Mouse (Mus musculus): ENCODE results near the gene Amn.

Amn gene

GRCm38 (mm10) chr12:111267673-111268325, 3.1 kb upstream of the Amn start:
- in situ Hi-C loops (cut with MboI), result no loop called here

DNA sequence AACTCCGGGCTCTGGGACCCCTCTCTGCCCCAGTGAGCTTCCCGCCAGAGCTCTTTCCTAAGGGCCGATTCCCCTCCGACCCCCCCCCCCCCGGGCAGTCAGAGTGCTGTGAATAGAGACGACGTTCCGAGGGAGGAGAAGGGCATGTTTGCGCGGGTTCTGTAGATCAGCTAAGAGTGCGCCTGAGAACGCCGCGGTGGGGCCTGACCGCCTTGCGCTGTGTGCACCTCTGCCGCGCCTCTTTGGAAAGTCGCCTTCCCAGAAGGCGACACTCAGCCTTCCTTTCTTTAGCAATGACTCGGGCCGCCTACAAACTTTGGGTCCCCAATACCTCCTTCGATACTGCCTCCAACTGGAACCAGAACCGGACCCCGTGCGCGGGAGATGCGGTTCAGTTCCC, 511 bp downstream of the Amn start:
- in situ Hi-C loops (cut with MboI), result no loop called here

DNA sequence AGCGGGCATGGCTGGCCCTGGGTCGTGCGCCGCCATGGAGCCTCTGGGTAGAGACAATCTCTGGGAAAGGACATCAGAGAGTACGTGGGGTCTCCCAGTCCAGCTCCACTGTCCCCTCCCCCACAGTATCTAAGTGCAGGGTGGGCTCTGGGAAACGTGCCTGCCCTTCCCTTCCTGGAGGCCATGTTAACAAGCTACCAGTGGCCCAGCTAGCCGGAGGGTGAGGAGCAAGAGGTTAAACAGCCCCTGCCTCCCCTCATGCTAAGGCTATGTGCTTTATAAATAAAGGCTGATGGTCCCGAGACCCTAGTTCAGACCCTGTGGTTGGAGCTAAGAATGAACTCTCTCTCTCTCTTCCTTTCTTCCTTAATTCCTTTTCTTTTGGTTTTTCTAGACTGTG, 1.1 kb downstream of the Amn start:
- in situ Hi-C loops (cut with MboI), result no loop called here

- in situ Hi-C loops (cut with MboI), result no loop called here
Measured at GRCm38 (mm10) chr12:111272420-111272819, 1.5 kb downstream of the Amn start.

DNA sequence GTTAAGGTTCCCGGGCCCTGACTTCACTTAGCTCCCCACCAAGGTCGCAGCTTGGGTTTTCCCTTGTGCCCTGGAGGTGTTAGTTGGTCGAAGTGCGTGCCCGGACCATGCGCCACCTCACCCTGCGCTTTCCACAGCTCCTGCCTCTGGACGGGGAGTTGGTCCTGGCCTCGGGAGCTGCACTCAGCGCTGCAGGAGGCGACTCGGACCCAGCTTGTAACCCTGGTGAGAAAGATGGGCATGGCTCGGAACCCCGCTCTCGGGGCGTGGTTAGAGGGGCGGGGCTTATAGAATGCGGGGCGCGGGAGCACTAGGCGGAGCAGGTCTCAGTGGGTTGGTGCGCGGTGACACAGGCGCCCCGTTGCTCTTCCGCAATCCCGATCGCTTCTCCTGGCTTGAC, 3.1 kb downstream of the Amn start:
- in situ Hi-C loops (cut with MboI), result no loop called here

- in situ Hi-C loops (cut with MboI), result no loop called here
Measured at GRCm38 (mm10) chr12:111274447-111275149, 3.7 kb downstream of the Amn start.

DNA sequence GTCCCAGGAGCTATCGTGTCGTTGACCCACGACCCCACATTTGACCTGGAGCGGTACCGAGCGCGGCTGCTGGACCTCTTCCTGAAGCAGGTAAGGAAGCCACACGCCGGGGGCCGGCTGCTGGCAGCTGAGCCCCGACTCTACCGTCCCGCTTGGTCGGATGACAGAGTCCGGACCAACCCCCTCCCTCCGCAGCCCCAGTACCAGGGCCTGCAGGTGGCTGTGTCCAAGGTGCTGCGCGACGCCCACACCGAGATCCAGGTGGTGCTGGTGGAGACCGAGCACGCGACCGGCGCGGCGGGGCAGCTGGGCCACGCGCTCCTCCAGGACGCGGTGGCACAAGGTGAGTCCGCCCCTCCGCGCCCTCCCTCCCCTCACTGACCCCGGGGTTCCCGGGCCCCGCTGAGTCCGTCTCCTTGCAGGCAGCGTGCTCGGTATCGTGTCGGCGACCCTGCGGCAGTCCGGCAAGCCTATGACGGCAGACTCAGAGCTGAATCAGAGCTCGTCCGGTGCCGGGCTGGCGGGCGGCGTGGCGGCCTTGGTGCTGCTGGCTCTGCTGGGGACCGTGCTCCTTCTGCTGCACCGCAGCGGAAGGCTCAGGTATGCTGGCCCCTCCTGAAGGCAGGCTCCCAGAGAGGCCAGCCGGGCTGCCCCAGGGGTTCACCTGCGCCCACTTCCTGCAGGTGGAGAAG, 4.4 kb downstream of the Amn start:
- in situ Hi-C loops (cut with MboI), result no loop called here

- in situ Hi-C loops (cut with MboI), result no loop called here
Measured at GRCm38 (mm10) chr12:111276371-111276770, 5.5 kb downstream of the Amn start.

DNA sequence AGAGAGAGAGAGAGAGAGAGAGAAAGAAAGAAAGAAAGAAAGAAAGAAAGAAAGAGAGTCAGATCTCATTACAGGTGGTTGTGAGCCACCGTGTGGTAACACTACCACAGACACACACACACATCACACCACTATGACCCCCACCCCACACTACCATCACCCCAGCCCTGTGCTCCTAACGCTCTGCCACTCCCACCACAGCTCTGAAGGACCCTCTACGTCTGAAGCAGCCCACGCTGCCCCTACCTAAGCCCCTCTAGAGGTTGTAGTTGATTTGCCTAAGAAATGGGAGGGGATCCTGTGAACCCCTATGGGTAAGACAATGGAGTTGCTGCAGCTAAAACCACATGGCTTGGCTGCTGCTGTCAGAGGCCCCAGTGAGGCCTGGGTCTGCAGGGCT, 12.7 kb downstream of the Amn start:
- in situ Hi-C loops (cut with MboI), result no loop called here

GRCm38 (mm10) chr12:111284532-111284931, 13.6 kb downstream of the Amn start:
- in situ Hi-C loops (cut with MboI), result no loop called here

DNA sequence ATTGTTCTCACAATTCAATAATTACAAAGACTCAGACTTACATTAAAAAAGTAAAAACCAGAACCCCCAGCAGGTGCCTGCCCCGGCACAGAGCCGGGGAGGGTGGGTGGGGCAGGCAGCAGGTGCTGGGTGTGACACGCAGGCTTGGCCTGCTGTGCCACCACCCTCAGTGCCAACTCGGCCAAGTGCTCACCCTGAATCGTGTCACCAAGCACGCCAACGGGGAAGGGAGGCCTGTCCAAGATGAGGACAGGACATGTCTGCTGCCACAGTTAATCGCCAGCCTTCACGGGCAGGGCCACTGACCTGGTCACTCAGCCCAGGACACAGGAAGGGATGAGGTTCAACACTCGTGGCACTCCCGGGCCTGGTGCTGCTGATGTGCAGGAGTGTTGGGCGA, 22.1 kb downstream of the Amn start:
- in situ Hi-C loops (cut with MboI), result no loop called here

DNA sequence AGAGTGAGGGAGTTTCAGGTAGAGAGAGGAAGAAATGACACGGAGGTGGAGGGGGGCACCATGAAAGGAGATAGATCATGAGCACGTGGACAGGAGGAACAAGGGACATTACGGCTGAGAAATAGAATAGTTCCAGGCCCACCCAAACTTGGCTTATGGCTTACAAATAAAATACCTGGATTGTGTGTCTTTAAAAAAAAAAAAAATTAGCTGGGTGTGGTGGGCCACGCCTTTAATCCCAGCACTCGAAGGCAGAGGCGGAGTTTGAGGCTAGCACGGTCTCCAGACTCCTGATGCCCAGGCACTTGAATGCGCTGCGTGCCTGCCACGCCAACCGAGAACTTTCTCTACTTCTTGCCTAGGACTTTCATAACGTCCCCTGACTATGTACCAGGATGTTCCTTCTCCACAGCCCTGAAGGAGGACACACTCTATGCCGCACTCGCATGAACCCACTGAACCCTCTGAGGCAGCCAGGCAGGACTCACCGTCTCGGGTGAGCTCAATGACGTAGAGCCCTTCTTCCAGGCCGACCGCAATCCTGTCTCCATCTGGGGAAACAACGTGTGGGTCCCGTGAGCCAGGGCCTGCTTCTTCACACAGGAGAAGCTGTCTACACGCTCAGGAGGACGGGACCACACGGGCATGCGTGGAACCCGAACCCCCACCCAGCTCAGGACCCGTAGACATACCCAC, 30.6 kb downstream of the Amn start:
- in situ Hi-C loops (cut with MboI), result no loop called here

DNA sequence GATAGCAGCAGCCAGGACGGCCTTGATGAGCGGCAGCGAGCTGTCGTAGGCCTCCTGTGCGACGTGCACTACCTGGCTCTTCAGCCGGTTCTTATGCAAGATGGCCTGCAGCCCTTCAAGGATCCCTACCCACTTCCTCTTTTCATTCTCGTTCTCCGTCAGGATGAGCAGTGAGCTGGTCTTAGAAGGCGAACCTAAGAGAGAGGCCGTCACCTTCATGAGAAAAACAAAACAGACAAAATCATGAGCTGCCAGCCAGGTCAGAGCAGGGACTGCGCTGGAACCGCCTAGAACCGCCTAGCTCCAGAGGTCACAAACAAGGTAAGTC, 31.1 kb downstream of the Amn start:
- in situ Hi-C loops (cut with MboI), result no loop called here

DNA sequence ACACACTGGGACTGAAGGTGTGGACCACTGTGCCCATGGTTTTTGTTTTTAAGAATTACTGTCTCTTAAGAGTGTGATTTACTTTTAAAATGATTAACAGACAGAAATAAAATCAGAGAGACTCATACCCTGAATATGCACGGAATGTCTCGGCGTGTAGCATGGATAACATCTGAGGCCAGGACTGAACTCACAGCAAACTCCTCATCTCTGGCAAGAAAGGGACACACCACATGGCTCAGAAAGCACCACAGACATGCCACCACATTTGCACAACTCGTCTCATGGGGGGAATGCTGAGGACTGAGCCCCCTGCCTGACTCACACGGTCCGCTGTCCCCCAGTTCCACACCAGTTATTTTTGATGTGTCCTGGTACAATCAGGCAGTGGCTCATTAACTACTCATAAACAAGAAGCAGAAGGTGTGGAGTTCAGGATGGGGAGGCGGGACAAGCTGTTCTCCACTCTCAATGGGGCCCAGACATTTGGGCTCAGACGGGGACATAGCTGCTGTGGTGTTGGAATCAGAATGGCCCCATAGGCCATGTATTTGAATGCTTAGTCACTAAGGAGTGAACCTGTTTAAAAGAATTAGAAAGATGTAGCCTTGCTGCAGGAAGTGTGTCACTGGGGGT, 32.9 kb downstream of the Amn start:
- in situ Hi-C loops (cut with MboI), result no loop called here

- in situ Hi-C loops (cut with MboI), result no loop called here
Measured at GRCm38 (mm10) chr12:111306821-111307220, 35.9 kb downstream of the Amn start.

DNA sequence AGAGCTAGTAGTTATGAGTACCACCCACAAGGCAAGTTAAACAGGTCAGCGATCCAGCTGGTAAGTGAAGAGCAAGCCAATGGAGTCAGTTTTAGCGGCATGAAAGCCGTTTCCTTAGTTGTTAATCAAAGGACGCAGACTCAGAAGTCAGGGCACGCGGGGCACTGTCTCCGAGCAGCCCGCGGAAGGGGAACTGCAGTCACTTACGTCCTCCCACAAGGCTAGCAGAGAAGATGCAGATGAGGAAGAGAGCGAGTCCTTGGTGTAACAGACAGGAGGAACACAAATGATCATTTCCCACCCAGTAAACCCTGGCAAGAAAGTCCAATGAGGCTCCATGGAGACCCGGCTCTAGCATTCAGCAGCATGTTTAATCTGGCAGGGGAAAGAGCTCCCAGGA, 38.4 kb downstream of the Amn start:
- in situ Hi-C loops (cut with MboI), result no loop called here

DNA sequence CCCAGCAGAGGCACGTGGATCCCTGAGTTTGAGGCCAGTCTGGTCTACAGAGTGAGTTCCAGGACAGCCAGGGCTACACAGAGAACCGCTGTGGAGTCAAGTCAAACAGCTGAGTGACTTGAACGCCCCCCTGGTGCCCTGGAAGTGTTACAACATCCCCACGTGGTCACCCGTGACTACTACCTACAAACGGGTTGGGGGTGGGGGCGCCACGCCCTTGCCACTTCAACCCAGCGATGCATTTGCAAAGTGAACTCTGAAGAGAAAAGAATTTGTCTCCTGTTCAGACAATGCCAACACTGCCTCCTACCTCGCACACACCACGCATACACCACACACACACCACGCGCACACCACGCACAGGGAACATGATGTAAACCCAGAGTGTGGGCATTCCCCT, 39.0 kb downstream of the Amn start:
- in situ Hi-C loops (cut with MboI), result no loop called here

DNA sequence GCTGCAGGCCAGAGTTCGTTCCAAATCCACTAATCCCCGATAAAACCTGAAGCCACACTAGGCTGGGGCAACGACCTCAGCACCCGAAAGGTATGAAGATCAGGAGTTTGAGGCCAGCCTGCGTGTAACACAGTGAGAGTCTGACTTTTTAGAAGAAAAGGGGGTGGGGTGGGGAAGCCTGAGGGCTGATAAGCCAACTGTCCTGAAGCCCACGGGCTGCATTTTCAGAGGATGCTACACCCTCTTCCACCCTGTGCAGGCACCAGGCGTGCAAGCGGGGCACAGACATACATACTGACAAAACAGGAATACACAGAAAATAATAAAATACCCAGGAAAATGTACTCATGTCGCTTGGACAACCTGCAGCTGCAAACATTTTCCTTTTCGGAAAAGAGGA, 40.9 kb downstream of the Amn start:
- in situ Hi-C loops (cut with MboI), result no loop called here

DNA sequence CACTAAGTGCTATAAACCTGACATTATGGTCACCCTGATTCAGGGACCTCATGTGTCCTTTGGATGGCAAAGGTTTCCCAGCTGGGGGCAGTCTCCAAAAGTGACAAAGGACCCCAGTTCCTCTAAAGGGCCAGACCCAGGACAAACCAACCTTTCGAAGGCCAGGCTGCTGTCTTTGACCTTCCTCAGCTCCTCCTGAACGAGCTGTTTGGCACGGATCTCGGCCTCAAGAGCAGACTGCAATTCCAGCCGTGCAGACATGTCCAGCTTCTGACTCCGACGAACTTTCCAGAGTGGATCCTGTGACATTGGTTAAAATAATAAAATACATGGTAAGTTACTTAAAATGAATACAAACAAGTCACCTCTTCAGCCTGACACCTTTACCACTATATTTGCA, 43.4 kb downstream of the Amn start:
- in situ Hi-C loops (cut with MboI), result no loop called here

GRCm38 (mm10) chr12:111317694-111318093, 46.8 kb downstream of the Amn start:
- in situ Hi-C loops (cut with MboI), result no loop called here

- in situ Hi-C loops (cut with MboI), result no loop called here
Measured at GRCm38 (mm10) chr12:111320549-111320948, 49.7 kb downstream of the Amn start.

- in situ Hi-C loops (cut with MboI), result no loop called here
Measured at GRCm38 (mm10) chr12:111321832-111322231, 50.9 kb downstream of the Amn start.

Measured in mature B cell (primary cell).